Mouse (Mus musculus) thymus, adult 2 months (tissue): ENCODE measurements around the gene Gm6588.

Experiments
- CTCF ChIP-seq: fragments of 200-500 bp; IDR thresholded peaks from 2 replicates; pipeline ENCODE4 v1.5.1; 2012; ENCODE audit warnings: mild to moderate bottlenecking, control low read depth, low read length, moderate library complexity, borderline replicate concordance; ENCODE audit not compliant: control insufficient read depth, poor library complexity, insufficient read depth; ENCODE audit errors: extremely low read depth
- POLR2A ChIP-seq: fragments of 200-500 bp; IDR thresholded peaks from 2 replicates; pipeline ENCODE4 v1.6.1; 2012; ENCODE audit warnings: mild to moderate bottlenecking, low read length, control low read depth, moderate library complexity; ENCODE audit not compliant: control insufficient read depth, poor library complexity, insufficient read depth; ENCODE audit errors: extremely low read depth

- no peak for TF ChIP-seq CTCF
- TF ChIP-seq POLR2A, result no peak
Observed at GRCm38 (mm10) chr5:112468986-112469581, 19.9 kb downstream of the Gm6588 start.
